Mouse (Mus musculus) heart, adult 2 months (tissue): Measurements from ENCODE around the gene Dmrt3.

Experiments
- CTCF ChIP-seq: fragments of 200-600 bp; IDR thresholded peaks from 2 replicates; pipeline ENCODE4 v1.8.1; 2022; ENCODE audit warnings: antibody characterized with exemption, mild to moderate bottlenecking, moderate library complexity
- EP300 ChIP-seq: fragments of 200-500 bp; IDR thresholded peaks from 2 replicates; pipeline ENCODE4 v1.6.1; 2011; ENCODE audit warnings: low read depth, low read length, control low read depth; ENCODE audit not compliant: insufficient read depth
- POLR2A ChIP-seq: fragments of 200-500 bp; IDR thresholded peaks from 2 replicates; pipeline ENCODE4 v1.6.1; 2011; ENCODE audit warnings: mild to moderate bottlenecking, low read depth, low read length, control low read depth; ENCODE audit not compliant: insufficient read depth

GRCm38 (mm10) chr19:25601966-25602365 lies 8.1 kb upstream of the Dmrt3 start:
- TF ChIP-seq POLR2A (no peak), CTCF (no peak), EP300 (no peak)
